Mouse (Mus musculus) erythroblast, embryonic 14.5 days (primary cell): ENCODE measurements around the gene Nr6a1.

Experiments used
- GATA1 ChIP-seq: IDR thresholded peaks from 2 replicates; pipeline ENCODE4 v1.6.1; 2012; ENCODE audit warnings: low read length, inconsistent platforms, mixed read lengths
- TAL1 ChIP-seq: IDR thresholded peaks from 3 replicates; pipeline ENCODE4 v1.6.1; 2012; ENCODE audit warnings: low read length, inconsistent platforms, mixed read lengths

GRCm38 (mm10) chr2:38700177-38700576 lies 227.3 kb downstream of the Nr6a1 start:
- TF ChIP-seq TAL1, result no peak
- TF ChIP-seq GATA1, result no peak
